Mouse (Mus musculus): ENCODE measurements around the gene Palld. TPM values are rescaled to one million over a fixed set of nuclear protein-coding genes. Genes with fewer than 3 reads are reported as not detected.

Gene Palld
- total and polyA plus RNA-seq, 2 experiments from 2014 or later: 10.7 to 11.0 TPM

DNA sequence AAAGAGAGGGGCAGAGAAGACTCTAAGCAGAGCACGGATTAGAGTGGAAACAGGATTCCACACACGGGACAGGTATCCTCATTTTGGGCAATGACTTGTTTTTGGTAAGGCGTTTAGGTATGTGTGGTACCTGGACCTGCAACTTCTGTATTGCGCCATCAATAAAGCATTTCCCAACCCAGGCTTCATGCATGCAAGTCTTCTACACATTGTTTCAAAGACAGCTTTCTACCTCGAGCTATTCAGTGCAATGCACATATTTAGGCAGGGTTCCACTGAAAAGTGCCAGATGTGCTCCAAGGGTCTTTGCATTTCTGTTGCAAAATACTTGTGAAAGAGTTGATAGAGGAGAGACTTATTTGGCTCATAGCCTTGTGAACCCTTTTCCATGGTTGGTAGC lies 241.5 kb downstream of the Palld start:
- no peak overlapping the region for H3K9ac ChIP-seq
- H3K36me3 ChIP-seq (ENCODE audit: insufficient read depth): no peaks in the 10 kb centered on the region
- ATAC-seq (no peak), DNase-seq (no peak)
- H3K27me3 ChIP-seq (ENCODE audit: insufficient read depth, low read length): no peaks in the 10 kb centered on the region
- H3K4me1 ChIP-seq (ENCODE audit: insufficient read depth): no peaks in the 10 kb centered on the region
- no peaks in the 10 kb centered on the region for H3K9me3 ChIP-seq (ENCODE audit: low read length)
- H3K27ac ChIP-seq (ENCODE audit: low read depth, low read length): no peak overlapping the region
- no peak overlapping the region for H3K4me3 ChIP-seq (ENCODE audit: low read depth, low read length)
- no peak overlapping the region for H3K4me2 ChIP-seq (ENCODE audit: low read depth)
- no peak for TF ChIP-seq CTCF (IDR thresholded peaks at IDR 0.05; ENCODE audit: low read depth)
- 91% methylated on average over 5 of the region's 5 CpGs for WGBS

GRCm38 (mm10) chr8:61651955-61652354 lies 250.5 kb downstream of the Palld start:
- Histone ChIP-seq H3K4me1 (ENCODE audit: insufficient read depth) (no peaks in the 10 kb centered on the region), H3K27ac (ENCODE audit: low read depth, low read length) (no peak overlapping the region), H3K9ac (no peak overlapping the region), H3K4me3 (ENCODE audit: low read depth, low read length) (no peak overlapping the region), H3K36me3 (ENCODE audit: insufficient read depth) (no peaks in the 10 kb centered on the region), H3K4me2 (ENCODE audit: low read depth) (no peak overlapping the region), H3K9me3 (ENCODE audit: low read length) (no peaks in the 10 kb centered on the region), H3K27me3 (ENCODE audit: insufficient read depth, low read length) (no peaks in the 10 kb centered on the region)
- no peak for ATAC-seq
- 89% methylated on average over 6 of the region's 6 CpGs for WGBS
- no peak for DNase-seq
- no peak for TF ChIP-seq CTCF (IDR thresholded peaks at IDR 0.05; ENCODE audit: low read depth)

DNA sequence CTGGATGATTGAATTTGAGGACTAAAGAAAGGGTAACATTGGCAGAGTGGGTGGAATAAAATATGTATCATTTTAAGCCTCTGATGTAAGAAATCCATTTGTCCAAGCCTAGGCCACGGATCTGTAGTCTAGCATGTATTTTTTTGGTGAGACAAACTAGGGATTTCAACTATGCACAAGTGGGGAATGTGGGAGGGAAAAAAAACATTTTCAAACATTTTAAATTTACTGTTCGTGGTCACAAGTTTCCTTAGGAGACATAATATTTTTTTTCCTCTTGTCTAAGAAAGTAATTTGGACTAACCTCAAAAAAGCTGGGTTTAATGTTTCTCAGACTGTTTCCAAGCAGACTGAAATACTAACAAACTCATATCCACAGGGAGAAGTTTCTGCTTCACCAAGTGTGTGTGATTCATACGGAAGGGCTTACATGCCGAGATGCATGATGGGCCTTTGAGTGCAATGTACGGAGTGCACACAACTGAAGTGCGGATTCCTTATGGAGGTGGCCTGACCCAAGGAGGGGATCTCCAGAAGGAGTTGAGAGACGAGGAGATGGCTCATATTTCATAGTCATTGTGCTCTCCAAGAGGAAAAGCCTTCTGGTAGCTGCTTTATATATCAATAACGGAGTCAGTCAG lies 256.2 kb downstream of the Palld start:
- Histone ChIP-seq H3K36me3 (ENCODE audit: insufficient read depth) (no peaks in the 10 kb centered on the region), H3K27me3 (ENCODE audit: insufficient read depth, low read length) (no peaks in the 10 kb centered on the region), H3K9me3 (ENCODE audit: low read length) (no peaks in the 10 kb centered on the region), H3K4me1 (ENCODE audit: insufficient read depth) (no peaks in the 10 kb centered on the region), H3K27ac (ENCODE audit: low read depth, low read length) (no peak overlapping the region), H3K9ac (no peak overlapping the region), H3K4me3 (ENCODE audit: low read depth, low read length) (no peak overlapping the region), H3K4me2 (ENCODE audit: low read depth) (no peak overlapping the region)
- no peak for ATAC-seq
- 86% methylated on average over 8 of the region's 8 CpGs for WGBS
- DNase-seq: no peak
- no peak for TF ChIP-seq CTCF (IDR thresholded peaks at IDR 0.05; ENCODE audit: low read depth)

- Histone ChIP-seq H3K27ac (ENCODE audit: low read depth, low read length) (no peak overlapping the region), H3K36me3 (ENCODE audit: insufficient read depth) (no peaks in the 10 kb centered on the region), H3K9ac (no peak overlapping the region), H3K4me1 (ENCODE audit: insufficient read depth) (no peaks in the 10 kb centered on the region), H3K4me3 (ENCODE audit: low read depth, low read length) (no peak overlapping the region), H3K9me3 (ENCODE audit: low read length) (no peaks in the 10 kb centered on the region), H3K4me2 (ENCODE audit: low read depth) (no peak overlapping the region), H3K27me3 (ENCODE audit: insufficient read depth, low read length) (no peaks in the 10 kb centered on the region)
- DNase-seq: no peak
- ATAC-seq: no peak
- TF ChIP-seq CTCF (IDR thresholded peaks at IDR 0.05; ENCODE audit: low read depth): no peak
- WGBS: 86% methylated on average over 6 of the region's 6 CpGs
These were observed 256.8 kb downstream of the Palld start for GRCm38 (mm10) chr8:61645642-61646041.

DNA sequence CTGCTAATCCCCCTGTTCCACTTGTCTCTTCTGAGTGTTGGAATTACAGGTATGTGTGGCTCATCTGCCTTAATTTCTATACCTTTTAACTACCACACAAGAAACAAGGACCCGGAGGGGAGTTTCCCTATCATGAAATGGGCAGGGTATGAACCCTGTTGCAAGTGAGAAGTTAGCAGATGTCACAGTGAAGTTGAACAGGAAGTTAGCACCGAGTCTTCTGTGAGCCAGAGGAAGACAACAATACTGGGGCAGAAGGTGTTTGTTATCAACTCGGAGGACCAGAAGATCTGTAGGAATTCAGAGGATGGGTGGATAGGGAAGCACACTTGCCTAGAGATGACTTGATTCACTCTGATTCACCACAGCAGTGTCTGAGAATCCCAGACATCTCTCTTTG lies 259.3 kb downstream of the Palld start:
- no peak overlapping the region for H3K9ac ChIP-seq
- no peak for TF ChIP-seq CTCF (IDR thresholded peaks at IDR 0.05; ENCODE audit: low read depth)
- no peak overlapping the region for H3K4me2 ChIP-seq (ENCODE audit: low read depth)
- no peaks in the 10 kb centered on the region for H3K4me1 ChIP-seq (ENCODE audit: insufficient read depth)
- H3K27me3 ChIP-seq (ENCODE audit: insufficient read depth, low read length): no peaks in the 10 kb centered on the region
- H3K9me3 ChIP-seq (ENCODE audit: low read length): no peaks in the 10 kb centered on the region
- no peak overlapping the region for H3K27ac ChIP-seq (ENCODE audit: low read depth, low read length)
- 88% methylated on average over 3 of the region's 3 CpGs for WGBS
- no peak for DNase-seq
- no peaks in the 10 kb centered on the region for H3K36me3 ChIP-seq (ENCODE audit: insufficient read depth)
- H3K4me3 ChIP-seq (ENCODE audit: low read depth, low read length): no peak overlapping the region
- ATAC-seq: no peak

- Histone ChIP-seq H3K4me2 (ENCODE audit: low read depth) (no peak overlapping the region), H3K36me3 (ENCODE audit: insufficient read depth) (no peaks in the 10 kb centered on the region), H3K4me1 (ENCODE audit: insufficient read depth) (no peaks in the 10 kb centered on the region), H3K9ac (no peak overlapping the region), H3K4me3 (ENCODE audit: low read depth, low read length) (no peak overlapping the region), H3K27ac (ENCODE audit: low read depth, low read length) (no peak overlapping the region), H3K9me3 (ENCODE audit: low read length) (no peaks in the 10 kb centered on the region), H3K27me3 (ENCODE audit: insufficient read depth, low read length) (no peaks in the 10 kb centered on the region)
- no peak for TF ChIP-seq CTCF (IDR thresholded peaks at IDR 0.05; ENCODE audit: low read depth)
- WGBS: 56% methylated on average over 4 of the region's 4 CpGs
- DNase-seq: no peak
- ATAC-seq: peak; percentile 12; the same call in 1 of the 2 replicates
These were observed 260.1 kb downstream of the Palld start for GRCm38 (mm10) chr8:61642358-61642847.

GRCm38 (mm10) chr8:61639596-61639995 lies 262.9 kb downstream of the Palld start:
- H3K4me2 ChIP-seq (ENCODE audit: low read depth): no peak overlapping the region
- no peaks in the 10 kb centered on the region for H3K4me1 ChIP-seq (ENCODE audit: insufficient read depth)
- DNase-seq (no peak), ATAC-seq (no peak)
- TF ChIP-seq CTCF (IDR thresholded peaks at IDR 0.05; ENCODE audit: low read depth): no peak
- no peak overlapping the region for H3K27ac ChIP-seq (ENCODE audit: low read depth, low read length)
- 95% methylated on average over 2 of the region's 2 CpGs for WGBS
- no peak overlapping the region for H3K4me3 ChIP-seq (ENCODE audit: low read depth, low read length)
- H3K9me3 ChIP-seq (ENCODE audit: low read length): no peaks in the 10 kb centered on the region
- H3K9ac ChIP-seq: no peak overlapping the region
- H3K36me3 ChIP-seq (ENCODE audit: insufficient read depth): no peaks in the 10 kb centered on the region
- no peaks in the 10 kb centered on the region for H3K27me3 ChIP-seq (ENCODE audit: insufficient read depth, low read length)
